Mouse (Mus musculus) liver, postnatal 0 days (tissue): ENCODE measurements around the gene Ubald1. TPM values are rescaled to one million over a fixed set of nuclear protein-coding genes. Genes with fewer than 3 reads are reported as not detected.
A peak's percentile ranks its signal among the peaks of the same experiment; 100 is the strongest.

Experiments
- ATAC-seq: fragments of 200-750 bp; cut with Nextera tagmentation; 2 replicates; pipeline ENCODE4 v1.8.0; 2017; ENCODE audit warnings: mild to moderate bottlenecking, moderate library complexity
- DNase-seq: peaks from one replicate; pipeline ENCODE4 v3.0.0-alpha.2; 2016
- H3K27ac ChIP-seq: fragments of 300-500 bp; sonication (generic); 2 replicates; pipeline ENCODE4 v1.5.1; 2014; ENCODE audit warnings: antibody characterized with exemption, moderate library complexity, mild to moderate bottlenecking, low read depth
- H3K27me3 ChIP-seq: fragments of 300-500 bp; sonication (generic); 2 replicates; pipeline ENCODE4 v1.6.1; 2014; ENCODE audit warnings: low read length, control low read depth, mixed read lengths; ENCODE audit not compliant: insufficient read depth
- H3K36me3 ChIP-seq: fragments of 300-500 bp; sonication (generic); replicated peaks from 2 replicates; pipeline ENCODE4 v1.6.1; 2014; ENCODE audit warnings: mild to moderate bottlenecking, control low read depth, low read length, moderate library complexity, mixed read lengths; ENCODE audit not compliant: insufficient read depth
- H3K4me1 ChIP-seq: fragments of 300-500 bp; sonication (generic); 2 replicates; pipeline ENCODE4 v1.6.1; 2014; ENCODE audit warnings: antibody characterized with exemption, mild to moderate bottlenecking, control low read depth; ENCODE audit not compliant: insufficient read depth
- H3K4me2 ChIP-seq: fragments of 300-500 bp; sonication (generic); 2 replicates; pipeline ENCODE4 v1.6.1; 2014; ENCODE audit warnings: low read depth, mild to moderate bottlenecking, low read length, moderate library complexity, mixed read lengths
- H3K4me3 ChIP-seq: fragments of 300-500 bp; sonication (generic); 2 replicates; pipeline ENCODE4 v1.5.1; 2014; ENCODE audit warnings: low read depth, low read length
- H3K9ac ChIP-seq: fragments of 300-500 bp; sonication (generic); replicated peaks from 2 replicates; pipeline ENCODE4 v1.6.1; 2014; ENCODE audit warnings: mild to moderate bottlenecking, moderate library complexity
- H3K9me3 ChIP-seq: fragments of 300-500 bp; sonication (generic); 2 replicates; pipeline ENCODE4 v1.6.1; 2016; ENCODE audit warnings: mild to moderate bottlenecking, control low read depth, low read length, mixed read lengths
- CTCF ChIP-seq: sonication (generic); IDR thresholded peaks from 2 replicates; pipeline ENCODE4 v1.5.1; 2016; ENCODE audit warnings: antibody characterized with exemption, low read depth
- EP300 ChIP-seq: IDR thresholded peaks from 2 replicates; pipeline ENCODE4 v1.6.1; 2016; ENCODE audit warnings: antibody characterized with exemption, low read depth, mild to moderate bottlenecking
- WGBS: fragments of 180-500 bp; shearing (Covaris S2); extraction: QIAGEN DNeasy Blood & Tissue Kit; methylation state at CpG from one replicate; pipeline ENCODE4 v1.1.7; 2014; ENCODE audit not compliant: insufficient replicate concordance; 5-methylcytosine and 5-hydroxymethylcytosine counted together
- polyA plus RNA-seq: library from polyadenylated mRNA; unstranded; fragments of >200 nt; fragmentation: Nextera tagmentation; extraction: Ambion mirVana; gene quantifications from 2 replicates; pipeline ENCODE4 v1.2.1, GENCODE M21; 2015

Ubald1 gene
- 15.6 and 16.7 TPM in 2 replicates for polyA plus RNA-seq

DNA sequence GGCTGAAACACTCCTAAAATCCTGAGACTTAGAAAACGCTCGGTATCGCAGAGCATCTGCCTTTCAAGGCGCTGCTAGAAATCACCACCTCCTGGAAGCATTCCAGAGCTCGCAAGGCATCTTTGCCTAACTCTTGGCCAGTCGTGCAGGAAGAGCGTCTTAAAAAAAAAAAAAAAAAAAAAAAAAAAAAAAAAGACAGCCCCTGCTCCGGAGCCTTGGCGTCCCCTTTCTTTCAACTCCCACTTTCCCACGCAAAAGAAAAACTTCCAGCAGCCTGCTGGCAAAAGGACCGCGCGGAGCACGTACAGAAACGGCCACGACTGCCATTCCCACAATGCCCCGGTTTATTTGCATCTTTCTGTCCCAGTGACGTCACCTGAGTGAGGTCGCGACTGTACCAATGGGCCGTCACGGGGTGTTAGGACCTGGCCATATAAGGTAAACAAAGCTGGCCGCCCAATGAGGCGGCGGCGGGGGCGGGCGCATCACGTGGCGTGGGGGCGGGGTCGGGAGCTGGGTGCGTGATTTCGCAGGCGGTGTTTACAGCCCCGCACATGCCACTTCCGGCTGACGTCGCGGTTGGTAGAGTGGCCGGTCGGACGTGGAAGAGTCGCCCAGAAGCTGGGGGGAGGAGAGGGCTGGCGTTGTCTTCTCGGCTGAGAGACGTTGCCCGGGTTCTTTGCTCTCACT lies at the start of gene Ubald1:
TSS of gene Ubald1 (minus strand) at position 180 of the 690 bp plus-strand sequence.
- Histone ChIP-seq H3K27me3 (no peaks in the 10 kb centered on the region), H3K9me3 (no peaks in the 10 kb centered on the region), H3K4me1 (peaks cover 49% of the 10 kb centered on the region), H3K4me3 (peak within 1 kb of the TSS; percentile 87), H3K4me2 (peak within 1 kb of the TSS; percentile 86), H3K36me3 (peaks cover 11% of the 10 kb centered on the region), H3K27ac (peak within 1 kb of the TSS; percentile 97), H3K9ac (peak within 1 kb of the TSS; percentile 93)
- ATAC-seq (peak; percentile 82), DNase-seq (peak; percentile 99)
- 2% methylated on average over 48 of the region's 48 CpGs for WGBS
- no peak for TF ChIP-seq CTCF
- peak; percentile 29; the same call in 1 of the 2 replicates for TF ChIP-seq EP300

GRCm38 (mm10) chr16:4928474-4928873 lies 48.4 kb upstream of the Ubald1 start:
- peaks cover 74% of the 10 kb centered on the region for H3K36me3 ChIP-seq
- ATAC-seq = peak; percentile 55
- WGBS = 35% methylated on average over 2 of the region's 2 CpGs
- no peak overlapping the region for H3K9ac ChIP-seq
- TF ChIP-seq EP300 = no peak
- TF ChIP-seq CTCF = no peak
- H3K27me3 ChIP-seq = no peaks in the 10 kb centered on the region
- H3K4me1 ChIP-seq = peaks cover 14% of the 10 kb centered on the region
- no peak for DNase-seq
- no peaks in the 10 kb centered on the region for H3K9me3 ChIP-seq
- H3K4me2 ChIP-seq = no peak overlapping the region
- H3K4me3 ChIP-seq = no peak overlapping the region
- 0 out of 2 replicates have a peak overlapping the region, but pooled peaks have one; percentile 30 for H3K27ac ChIP-seq

- no peak overlapping the region for H3K9ac ChIP-seq
- no peaks in the 10 kb centered on the region for H3K27me3 ChIP-seq
- no peaks in the 10 kb centered on the region for H3K9me3 ChIP-seq
- no peak overlapping the region for H3K4me3 ChIP-seq
- H3K4me2 ChIP-seq = no peak overlapping the region
- H3K27ac ChIP-seq = 0 out of 2 replicates have a peak overlapping the region, but pooled peaks have one; percentile 30
- H3K36me3 ChIP-seq = peaks cover 77% of the 10 kb centered on the region
- H3K4me1 ChIP-seq = peaks cover 10% of the 10 kb centered on the region
- ATAC-seq (peak; percentile 81), DNase-seq (no peak)
- WGBS = 70% methylated on average over 7 of the region's 7 CpGs
- TF ChIP-seq CTCF = no peak
- no peak for TF ChIP-seq EP300
Measured at GRCm38 (mm10) chr16:4927967-4928366, 47.9 kb upstream of the Ubald1 start.

GRCm38 (mm10) chr16:4923996-4924395 lies 43.9 kb upstream of the Ubald1 start:
- WGBS = 76% methylated on average over 5 of the region's 5 CpGs
- no peaks in the 10 kb centered on the region; the same call in 1 of the 2 replicates for H3K4me1 ChIP-seq
- DNase-seq (no peak), ATAC-seq (no peak)
- H3K9ac ChIP-seq = no peak overlapping the region; the same call in 1 of the 2 replicates
- no peaks in the 10 kb centered on the region for H3K9me3 ChIP-seq
- no peak overlapping the region for H3K27ac ChIP-seq
- TF ChIP-seq EP300 (no peak), CTCF (no peak)
- H3K27me3 ChIP-seq = no peaks in the 10 kb centered on the region
- H3K4me3 ChIP-seq = no peak overlapping the region
- H3K36me3 ChIP-seq = peaks cover 63% of the 10 kb centered on the region
- H3K4me2 ChIP-seq = no peak overlapping the region

- Histone ChIP-seq H3K9ac (no peak overlapping the region), H3K27me3 (no peaks in the 10 kb centered on the region), H3K4me2 (no peak overlapping the region), H3K27ac (no peak overlapping the region), H3K4me1 (no peaks in the 10 kb centered on the region; the same call in 1 of the 2 replicates), H3K36me3 (peaks cover 66% of the 10 kb centered on the region), H3K4me3 (no peak overlapping the region), H3K9me3 (no peaks in the 10 kb centered on the region)
- TF ChIP-seq CTCF (no peak), EP300 (no peak)
- 87% methylated on average over 6 of the region's 6 CpGs for WGBS
- ATAC-seq (no peak), DNase-seq (no peak)
Measured at GRCm38 (mm10) chr16:4922481-4922880, 42.4 kb upstream of the Ubald1 start.

- Histone ChIP-seq H3K4me3 (no peak overlapping the region), H3K36me3 (peaks cover 63% of the 10 kb centered on the region), H3K4me2 (no peak overlapping the region), H3K9me3 (no peaks in the 10 kb centered on the region), H3K27ac (no peak overlapping the region), H3K4me1 (no peaks in the 10 kb centered on the region; the same call in 1 of the 2 replicates), H3K27me3 (no peaks in the 10 kb centered on the region), H3K9ac (no peak overlapping the region)
- 54% methylated on average over 4 of the region's 4 CpGs for WGBS
- DNase-seq = no peak
- TF ChIP-seq EP300 (no peak), CTCF (no peak)
- no peak for ATAC-seq
Measured at GRCm38 (mm10) chr16:4920556-4920955, 40.4 kb upstream of the Ubald1 start.
